Mouse (Mus musculus) lung, postnatal 10 days (tissue): Measurements from ENCODE around the gene Olfr774.
"Not testable (repeated sequence)": the region's sequence is repeated elsewhere in the genome, so short reads cannot be mapped to it uniquely, and the experiment has no call there.

Experiments
- DNase-seq: peaks from one replicate; pipeline ENCODE4 v3.0.0; 2021

Gene Olfr774

DNA sequence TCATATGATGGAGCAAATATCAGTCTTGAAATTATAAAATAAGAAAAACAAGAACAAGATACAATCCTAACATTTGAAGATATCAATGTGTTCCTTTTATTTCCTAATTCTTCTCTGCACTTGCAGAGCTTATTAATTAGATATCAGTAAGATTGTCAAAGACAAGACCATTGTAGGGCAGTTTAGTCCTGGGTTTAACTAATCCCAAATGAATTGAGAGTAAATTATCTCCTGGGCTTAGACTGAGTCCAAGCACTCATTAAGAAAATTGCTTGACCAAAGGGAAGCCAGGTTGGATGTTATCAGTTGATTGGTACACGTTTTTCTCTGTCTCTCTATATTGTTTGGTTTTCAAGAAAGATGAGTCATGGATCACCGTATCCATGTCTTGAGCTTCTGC lies at the start of gene Olfr774:
Olfr774 (plus strand) TSS at position 301 of the 400 bp plus-strand sequence.
- no peak for DNase-seq

DNA sequence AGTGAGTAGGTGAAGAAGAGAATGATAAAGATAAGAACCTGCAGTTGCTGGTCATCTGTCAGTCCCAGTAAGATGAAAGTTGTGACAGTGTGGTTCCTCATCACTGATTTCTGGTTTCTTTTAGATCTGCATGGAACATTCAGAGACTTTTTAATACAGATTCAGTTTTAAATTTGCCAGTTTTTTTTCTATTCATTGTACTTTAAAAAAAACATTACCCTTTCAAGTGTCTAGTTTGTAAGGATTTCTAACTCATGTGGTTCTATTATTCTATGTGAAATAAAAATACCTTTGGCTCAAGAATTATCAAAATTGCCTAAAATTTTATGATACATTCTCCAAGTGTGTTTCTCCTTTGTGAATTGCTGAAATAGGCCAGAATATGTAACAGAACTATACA lies 48.7 kb upstream of the Olfr774 start, which contains the start of gene Olfr773:
Olfr773 (minus strand) TSS at position 101 of the 400 bp plus-strand sequence.
- not testable (repeated sequence) for DNase-seq

DNA sequence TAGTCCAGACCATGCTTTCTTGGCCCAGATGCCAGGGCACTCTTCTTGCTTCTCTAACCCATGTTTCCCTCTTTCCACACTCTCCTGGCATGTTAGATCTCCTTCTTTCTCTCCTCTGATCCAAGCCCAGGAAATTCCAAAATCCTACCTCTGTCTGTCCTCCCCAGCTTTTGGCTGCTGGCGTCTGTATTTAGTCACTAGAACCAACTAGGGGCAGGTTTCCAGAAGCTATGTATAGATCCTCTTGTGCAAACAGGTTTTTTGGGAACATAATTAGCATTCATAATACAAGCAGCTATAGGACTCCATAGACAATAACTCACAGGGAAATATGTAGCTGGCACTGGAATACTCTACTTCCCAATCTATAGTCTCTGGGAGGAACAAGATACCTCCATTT lies 5.3 kb upstream of the Olfr774 start:
- no peak for DNase-seq

DNA sequence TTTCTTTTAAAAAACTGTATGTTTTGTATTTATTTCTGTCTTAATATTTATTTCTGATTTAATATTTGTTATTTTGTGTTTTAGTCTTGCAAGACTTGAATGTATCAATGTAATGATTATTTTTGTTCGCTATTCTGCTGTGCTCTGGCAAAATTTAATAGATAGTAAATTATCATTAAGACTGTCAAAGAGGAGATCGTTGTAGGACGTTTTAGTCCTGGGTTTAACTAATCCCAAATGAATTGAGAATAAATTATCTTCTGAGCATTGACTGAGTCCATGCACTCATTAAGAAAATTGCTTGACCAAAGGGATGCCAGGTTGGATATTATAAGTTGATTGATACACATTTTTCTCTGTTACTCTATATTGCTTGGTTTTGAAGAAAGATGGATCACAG lies 12.1 kb downstream of the Olfr774 start, which contains the start of gene Olfr775:
Olfr775 (plus strand) TSS at position 301 of the 400 bp plus-strand sequence.
- no peak for DNase-seq

DNA sequence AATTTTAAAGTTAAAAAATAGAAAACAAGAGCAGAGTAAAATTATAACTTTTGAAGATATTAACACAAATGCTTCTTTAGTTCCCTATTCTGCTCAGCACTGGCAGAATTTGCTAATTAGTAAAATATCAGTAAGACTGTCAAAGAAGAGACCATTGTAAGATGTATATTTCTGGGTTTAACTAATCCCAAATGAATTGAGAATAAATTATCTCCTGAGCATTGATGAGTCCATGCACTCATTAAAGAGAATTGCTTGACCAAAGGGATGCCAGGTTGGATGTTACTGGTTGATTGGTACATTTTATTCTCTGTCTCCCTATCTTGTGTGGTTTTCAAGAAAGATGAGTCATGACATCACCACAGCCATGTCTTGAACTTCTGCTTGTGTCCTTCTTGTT lies 22.8 kb downstream of the Olfr774 start, which contains the start of gene Olfr776:
Olfr776 (plus strand) TSS at position 301 of the 400 bp plus-strand sequence.
- DNase-seq = no peak

DNA sequence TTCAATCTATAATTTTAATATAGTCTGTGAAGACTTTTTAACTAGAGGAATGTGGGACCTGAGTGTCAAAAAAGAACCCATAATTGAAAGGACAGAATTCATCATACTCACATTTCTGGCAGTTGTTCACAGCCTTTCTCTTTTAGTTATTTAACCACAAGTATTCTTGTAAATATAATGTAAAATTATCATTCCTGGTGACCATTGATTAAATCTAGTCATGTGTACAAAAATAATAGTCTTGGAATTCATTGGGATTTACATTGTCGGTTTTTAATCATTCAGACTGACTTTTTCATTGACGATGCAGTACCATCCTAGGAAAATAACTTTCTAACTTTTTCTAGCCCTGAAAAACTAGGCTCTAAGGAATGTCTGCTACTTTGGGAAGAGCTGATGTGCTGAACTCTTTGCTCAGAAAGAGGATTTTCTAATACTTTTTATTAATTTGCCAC lies 35.1 kb downstream of the Olfr774 start, which contains the start of gene Olfr777:
Olfr777 (minus strand) TSS at position 405 of the 455 bp plus-strand sequence.
- DNase-seq = no peak
